Mouse (Mus musculus) neural tube, embryonic 14.5 days (tissue): Measurements from ENCODE around the gene Gdpgp1. TPM values are rescaled to one million over a fixed set of nuclear protein-coding genes. Genes with fewer than 3 reads are reported as not detected.

ENCODE experiments used
- ATAC-seq: fragments of 200-750 bp; cut with Nextera tagmentation; 2 replicates; pipeline ENCODE4 v1.8.0; 2017; ENCODE audit warnings: low read depth, mild to moderate bottlenecking, moderate TSS enrichment, moderate library complexity
- H3K27ac ChIP-seq: fragments of 300-500 bp; sonication (generic); 2 replicates; pipeline ENCODE4 v1.5.1; 2014; ENCODE audit warnings: low read depth, mild to moderate bottlenecking, control low read depth, low read length, moderate library complexity, mixed read lengths
- H3K27me3 ChIP-seq: fragments of 300-500 bp; sonication (generic); 2 replicates; pipeline ENCODE4 v1.6.1; 2014; ENCODE audit warnings: low read length; ENCODE audit not compliant: control insufficient read depth, insufficient read depth
- H3K36me3 ChIP-seq: fragments of 300-500 bp; sonication (generic); 2 replicates; pipeline ENCODE4 v1.6.1; 2014; ENCODE audit warnings: low read length, mixed read lengths; ENCODE audit not compliant: control insufficient read depth, insufficient read depth
- H3K4me1 ChIP-seq: fragments of 300-500 bp; sonication (generic); 2 replicates; pipeline ENCODE4 v1.6.1; 2014; ENCODE audit warnings: low read length; ENCODE audit not compliant: control insufficient read depth, insufficient read depth
- H3K4me2 ChIP-seq: fragments of 300-500 bp; sonication (generic); 2 replicates; pipeline ENCODE4 v1.6.1; 2014; ENCODE audit warnings: mild to moderate bottlenecking, low read depth, low read length, control low read depth
- H3K4me3 ChIP-seq: fragments of 300-500 bp; sonication (generic); 2 replicates; pipeline ENCODE4 v1.5.1; 2014; ENCODE audit warnings: low read depth, low read length, control low read depth, mixed read lengths
- H3K9ac ChIP-seq: fragments of 300-500 bp; sonication (generic); replicated peaks from 2 replicates; pipeline ENCODE4 v1.6.1; 2014; ENCODE audit warnings: low read depth, mild to moderate bottlenecking, control low read depth, low read length, mixed read lengths
- H3K9me3 ChIP-seq: fragments of 300-500 bp; sonication (generic); 2 replicates; pipeline ENCODE4 v1.6.1; 2016; ENCODE audit warnings: low read length; ENCODE audit not compliant: control insufficient read depth
- WGBS: fragments of 180-500 bp; shearing (Covaris S2); extraction: QIAGEN DNeasy Blood & Tissue Kit; methylation state at CpG from one replicate; pipeline ENCODE4 v1.1.7; 2014; 5-methylcytosine and 5-hydroxymethylcytosine counted together
- polyA plus RNA-seq: library from polyadenylated mRNA; unstranded; fragments of >200 nt; fragmentation: Nextera tagmentation; extraction: Ambion mirVana; gene quantifications from 2 replicates; pipeline ENCODE4 v1.2.1, GENCODE M21; 2014

Gdpgp1 gene
- polyA plus RNA-seq, 1 experiment from 2014 or later = 5.3 TPM

- no peak overlapping the region; the same call in 1 of the 2 replicates for H3K4me3 ChIP-seq
- no peaks in the 10 kb centered on the region for H3K27me3 ChIP-seq
- no peak for ATAC-seq
- H3K9ac ChIP-seq = no peak overlapping the region
- H3K4me1 ChIP-seq = peaks cover 13% of the 10 kb centered on the region
- H3K27ac ChIP-seq = no peak overlapping the region
- H3K36me3 ChIP-seq = peaks cover 3% of the 10 kb centered on the region; the same call in 1 of the 2 replicates
- 70% methylated on average over 9 of the region's 9 CpGs for WGBS
- no peaks in the 10 kb centered on the region for H3K9me3 ChIP-seq
- peak overlapping the region; percentile 64 for H3K4me2 ChIP-seq
Observed at GRCm38 (mm10) chr7:80233799-80234198, 1.1 kb downstream of the Gdpgp1 start.

GRCm38 (mm10) chr7:80238542-80238941 is 5.9 kb downstream of the Gdpgp1 start:
- Histone ChIP-seq H3K27me3 (no peaks in the 10 kb centered on the region), H3K36me3 (peaks cover 14% of the 10 kb centered on the region; the same call in 1 of the 2 replicates), H3K9me3 (no peaks in the 10 kb centered on the region), H3K4me1 (peaks cover 6% of the 10 kb centered on the region; the same call in 1 of the 2 replicates), H3K4me3 (no peak overlapping the region), H3K27ac (no peak overlapping the region), H3K9ac (no peak overlapping the region), H3K4me2 (no peak overlapping the region)
- WGBS = 88% methylated on average over 10 of the region's 10 CpGs
- ATAC-seq = no peak

GRCm38 (mm10) chr7:80241661-80242060 is 9.0 kb downstream of the Gdpgp1 start:
- 88% methylated on average over 4 of the region's 4 CpGs for WGBS

GRCm38 (mm10) chr7:80244851-80245250 is 12.2 kb downstream of the Gdpgp1 start:
- Histone ChIP-seq H3K9me3 (no peaks in the 10 kb centered on the region), H3K9ac (no peak overlapping the region), H3K4me2 (no peak overlapping the region), H3K4me1 (no peaks in the 10 kb centered on the region), H3K27me3 (no peaks in the 10 kb centered on the region), H3K4me3 (no peak overlapping the region), H3K27ac (no peak overlapping the region), H3K36me3 (peaks cover 4% of the 10 kb centered on the region; the same call in 1 of the 2 replicates)
- WGBS = 95% methylated on average over 4 of the region's 4 CpGs
- no peak for ATAC-seq

More at GRCm38 (mm10) chr7:80241661-80242060, 9.0 kb downstream of the Gdpgp1 start:
- peaks cover 14% of the 10 kb centered on the region; the same call in 1 of the 2 replicates for H3K36me3 ChIP-seq
- no peak overlapping the region for H3K4me2 ChIP-seq
- no peak for ATAC-seq
- H3K4me3 ChIP-seq = no peak overlapping the region
- no peaks in the 10 kb centered on the region for H3K9me3 ChIP-seq
- no peak overlapping the region for H3K27ac ChIP-seq
- H3K27me3 ChIP-seq = no peaks in the 10 kb centered on the region
- no peaks in the 10 kb centered on the region for H3K4me1 ChIP-seq
- no peak overlapping the region for H3K9ac ChIP-seq

- Histone ChIP-seq H3K4me1 (no peaks in the 10 kb centered on the region), H3K27ac (peak within 1 kb of the TSS; percentile 87), H3K36me3 (no peaks in the 10 kb centered on the region), H3K9ac (peak within 1 kb of the TSS; percentile 63), H3K9me3 (no peaks in the 10 kb centered on the region), H3K27me3 (no peaks in the 10 kb centered on the region), H3K4me3 (peak within 1 kb of the TSS; percentile 60), H3K4me2 (peak within 1 kb of the TSS; percentile 56)
- WGBS = under 1% methylated on average over 48 of the region's 48 CpGs
- ATAC-seq = peak; percentile 98
Observed at GRCm38 (mm10) chr7:80246148-80246721, 13.6 kb downstream of the Gdpgp1 start, which contains the start of gene Ttll13. Gene Ttll13, plus strand, starts transcription at chr7:80246376.

GRCm38 (mm10) chr7:80246859-80247258 is 14.2 kb downstream of the Gdpgp1 start:
- no peak overlapping the region for H3K27ac ChIP-seq
- ATAC-seq = no peak
- WGBS = 64% methylated on average over 7 of the region's 7 CpGs
- H3K36me3 ChIP-seq = no peaks in the 10 kb centered on the region
- no peaks in the 10 kb centered on the region for H3K9me3 ChIP-seq
- no peak overlapping the region for H3K9ac ChIP-seq
- H3K27me3 ChIP-seq = no peaks in the 10 kb centered on the region
- H3K4me3 ChIP-seq = peak overlapping the region; percentile 60
- no peaks in the 10 kb centered on the region for H3K4me1 ChIP-seq
- peak overlapping the region; percentile 56 for H3K4me2 ChIP-seq

- Histone ChIP-seq H3K36me3 (no peaks in the 10 kb centered on the region), H3K9me3 (no peaks in the 10 kb centered on the region), H3K4me2 (no peak overlapping the region), H3K27ac (no peak overlapping the region), H3K4me1 (no peaks in the 10 kb centered on the region), H3K27me3 (no peaks in the 10 kb centered on the region), H3K4me3 (no peak overlapping the region), H3K9ac (no peak overlapping the region)
- ATAC-seq = no peak
- WGBS = 75% methylated on average over 7 of the region's 7 CpGs
Observed at GRCm38 (mm10) chr7:80252437-80252836, 19.8 kb downstream of the Gdpgp1 start.

DNA sequence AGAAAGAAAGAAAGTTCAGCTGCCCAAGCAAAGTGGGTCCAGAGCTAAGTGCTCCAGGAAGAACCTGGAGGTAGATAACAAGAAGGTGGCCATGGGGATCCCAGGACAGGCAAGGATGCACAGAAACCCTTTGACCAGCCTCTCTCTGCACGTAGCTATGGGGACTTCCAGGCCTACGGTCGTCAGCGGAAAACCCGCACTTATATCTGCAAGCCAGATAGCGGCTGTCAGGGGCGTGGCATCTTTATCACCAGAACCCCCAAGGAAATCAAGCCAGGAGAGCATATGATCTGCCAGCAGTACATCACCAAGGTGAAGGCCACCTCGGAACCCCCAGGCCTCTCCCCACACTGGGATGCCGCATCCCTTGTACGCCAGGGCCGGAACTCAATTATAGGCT is 20.2 kb downstream of the Gdpgp1 start:
- ATAC-seq = no peak
- H3K27ac ChIP-seq = no peak overlapping the region
- no peak overlapping the region for H3K4me3 ChIP-seq
- H3K27me3 ChIP-seq = no peaks in the 10 kb centered on the region
- no peaks in the 10 kb centered on the region for H3K4me1 ChIP-seq
- 87% methylated on average over 11 of the region's 11 CpGs for WGBS
- H3K36me3 ChIP-seq = no peaks in the 10 kb centered on the region
- no peaks in the 10 kb centered on the region for H3K9me3 ChIP-seq
- H3K9ac ChIP-seq = no peak overlapping the region
- no peak overlapping the region for H3K4me2 ChIP-seq

DNA sequence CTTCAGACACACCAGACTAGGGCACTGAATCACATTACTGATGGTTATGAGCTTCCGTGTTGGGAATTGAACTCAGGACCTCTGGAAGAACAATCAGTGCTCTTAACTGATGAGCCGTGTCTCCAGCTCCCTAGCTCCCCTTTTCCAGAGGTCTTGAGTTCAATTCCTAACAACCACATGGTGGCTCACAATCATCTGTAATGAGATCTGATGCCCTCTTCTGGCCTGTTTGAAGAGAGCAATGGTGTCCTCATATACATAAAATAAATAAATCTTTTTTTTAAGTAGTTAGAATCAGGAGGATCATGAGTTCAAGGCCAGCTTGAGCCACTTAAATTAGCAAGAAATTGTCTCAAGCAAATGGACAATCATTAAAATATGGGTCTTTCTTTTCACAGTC is 23.3 kb downstream of the Gdpgp1 start:
- Histone ChIP-seq H3K27ac (no peak overlapping the region), H3K4me1 (no peaks in the 10 kb centered on the region), H3K4me3 (no peak overlapping the region), H3K27me3 (peaks cover 4% of the 10 kb centered on the region; the same call in 1 of the 2 replicates), H3K36me3 (no peaks in the 10 kb centered on the region), H3K9ac (no peak overlapping the region), H3K4me2 (no peak overlapping the region), H3K9me3 (no peaks in the 10 kb centered on the region)
- WGBS = 77% methylated on average over 2 of the region's 2 CpGs
- ATAC-seq = no peak
